Mouse (Mus musculus) lung, postnatal 25 days (tissue): Measurements from ENCODE around the gene Rilp.

Experiments
- DNase-seq: peaks from one replicate; pipeline ENCODE4 v3.0.0; 2022; ENCODE audit warnings: low spot score

Gene Rilp

DNA sequence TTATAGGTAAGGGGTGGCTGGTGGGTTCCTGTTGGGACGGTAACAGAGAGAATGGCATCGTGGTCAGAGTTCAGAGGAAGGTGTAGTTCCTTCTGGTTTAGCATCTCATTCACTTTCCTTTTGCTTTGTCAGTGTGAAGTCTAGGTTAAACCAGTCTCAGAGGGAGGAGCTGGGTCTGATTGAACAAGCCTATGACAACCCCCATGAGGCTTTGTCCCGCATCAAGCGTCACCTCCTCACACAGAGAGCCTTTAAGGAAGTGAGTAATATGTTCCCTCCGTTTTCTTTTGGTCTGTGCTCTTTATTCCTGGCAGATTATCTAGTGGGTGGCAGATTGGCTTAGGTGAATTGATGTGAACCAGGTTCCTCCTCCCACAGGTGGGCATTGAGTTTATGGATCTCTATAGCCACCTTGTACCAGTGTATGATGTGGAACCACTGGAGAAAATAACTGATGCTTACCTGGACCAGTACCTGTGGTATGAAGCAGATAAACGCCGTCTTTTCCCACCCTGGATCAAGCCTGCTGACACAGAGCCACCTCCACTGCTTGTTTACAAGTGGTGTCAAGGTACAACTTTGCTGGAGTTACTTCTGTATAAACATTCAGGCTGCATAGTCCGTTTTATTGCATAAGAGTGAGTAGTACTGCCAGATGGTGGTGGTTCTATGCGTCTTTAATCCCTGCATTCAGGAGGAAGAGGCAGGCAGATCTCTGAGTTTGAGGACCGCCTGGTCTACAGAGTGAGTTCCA, 15.4 kb upstream of the Rilp start:
- DNase-seq, result no peak

DNA sequence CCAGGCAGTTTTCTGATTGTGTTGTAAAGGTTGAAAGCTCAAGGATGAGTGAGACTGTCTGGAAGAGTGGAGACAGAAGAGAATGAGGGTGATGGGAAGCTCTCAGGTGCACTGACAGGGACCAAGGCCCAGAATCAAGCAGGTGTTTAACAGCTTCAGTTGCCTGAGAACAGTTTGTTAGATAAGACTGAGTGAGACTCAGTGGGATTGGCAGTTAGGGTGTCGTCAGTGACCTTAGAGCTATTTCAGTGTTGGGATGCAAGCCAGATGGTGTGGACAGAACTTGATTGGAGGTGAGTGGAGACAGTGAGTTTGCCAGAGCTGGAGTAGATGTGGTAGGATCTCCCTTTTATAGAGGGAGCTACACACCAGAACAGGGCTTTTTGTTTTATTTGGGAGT, 11.8 kb upstream of the Rilp start:
- no peak for DNase-seq

DNA sequence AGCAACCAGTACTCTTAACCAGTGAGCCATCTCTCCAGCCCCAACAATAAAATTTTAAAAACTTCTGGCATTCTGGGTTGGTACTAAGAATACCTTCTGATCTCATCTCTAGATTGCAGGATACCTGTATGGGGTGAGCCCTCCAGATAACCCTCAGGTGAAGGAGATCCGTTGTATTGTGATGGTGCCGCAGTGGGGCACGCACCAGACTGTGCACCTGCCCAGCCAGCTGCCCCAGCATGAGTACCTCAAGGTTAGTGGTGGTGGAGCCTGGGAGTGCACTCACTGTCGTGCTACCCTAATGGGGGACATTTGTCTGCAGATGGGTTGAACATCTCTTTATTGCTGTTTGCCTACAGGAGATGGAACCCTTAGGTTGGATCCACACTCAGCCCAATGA, 1.7 kb upstream of the Rilp start:
- no peak for DNase-seq

DNA sequence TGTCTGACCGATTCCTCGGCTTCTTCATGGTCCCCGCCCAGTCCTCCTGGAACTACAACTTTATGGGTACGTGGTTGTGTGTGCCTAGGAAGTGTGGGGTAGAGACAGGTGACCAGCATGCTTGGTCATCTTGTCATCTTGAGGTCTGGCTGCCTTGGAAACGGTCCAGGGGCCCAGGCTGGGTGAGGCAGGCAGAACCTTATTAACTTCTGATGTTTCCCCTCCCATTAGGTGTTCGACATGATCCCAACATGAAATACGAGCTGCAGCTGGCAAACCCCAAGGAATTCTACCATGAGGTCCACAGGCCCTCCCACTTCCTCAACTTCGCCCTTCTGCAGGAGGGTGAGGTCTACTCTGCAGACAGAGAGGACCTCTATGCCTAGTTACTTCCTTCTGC, 990 bp upstream of the Rilp start:
- no peak for DNase-seq

DNA sequence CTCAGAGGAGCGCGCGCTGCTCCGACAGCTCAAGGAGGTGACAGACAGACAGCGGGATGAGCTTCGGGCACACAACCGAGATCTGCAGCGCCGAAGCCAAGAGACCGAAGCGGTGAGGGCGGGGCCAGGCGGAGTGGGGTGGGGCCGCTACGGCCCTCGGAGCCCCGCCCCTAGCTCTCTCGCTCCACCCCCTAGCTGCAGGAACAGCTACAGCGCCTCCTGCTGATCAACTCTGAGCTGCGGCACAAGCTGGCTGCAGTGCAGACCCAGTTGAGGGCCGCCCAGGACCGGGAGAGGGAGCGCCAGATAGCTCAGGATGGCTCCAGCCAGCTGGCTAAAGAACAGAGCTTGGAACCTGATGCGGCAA, 716 bp downstream of the Rilp start:
- peak; percentile 94 for DNase-seq

DNA sequence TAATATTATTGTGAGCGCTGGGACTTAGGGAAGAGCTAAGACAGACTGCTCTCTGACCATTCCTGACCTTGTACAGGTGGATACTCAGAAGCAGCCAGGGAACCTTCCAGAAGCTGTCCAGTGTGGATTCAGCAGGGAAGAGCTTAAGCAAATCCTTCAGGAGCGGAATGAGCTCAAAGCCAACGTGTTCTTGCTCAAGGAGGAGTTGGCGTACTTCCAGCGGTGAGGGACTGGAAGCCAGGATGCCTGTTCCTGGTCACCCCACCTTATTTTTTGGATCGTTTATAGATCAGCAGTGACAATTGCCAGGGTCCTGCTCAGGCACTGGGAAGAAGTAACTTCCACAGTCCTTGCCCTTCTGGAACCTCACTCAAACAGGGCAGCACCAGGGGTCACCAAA, 1.3 kb downstream of the Rilp start:
- DNase-seq, result peak; percentile 76

DNA sequence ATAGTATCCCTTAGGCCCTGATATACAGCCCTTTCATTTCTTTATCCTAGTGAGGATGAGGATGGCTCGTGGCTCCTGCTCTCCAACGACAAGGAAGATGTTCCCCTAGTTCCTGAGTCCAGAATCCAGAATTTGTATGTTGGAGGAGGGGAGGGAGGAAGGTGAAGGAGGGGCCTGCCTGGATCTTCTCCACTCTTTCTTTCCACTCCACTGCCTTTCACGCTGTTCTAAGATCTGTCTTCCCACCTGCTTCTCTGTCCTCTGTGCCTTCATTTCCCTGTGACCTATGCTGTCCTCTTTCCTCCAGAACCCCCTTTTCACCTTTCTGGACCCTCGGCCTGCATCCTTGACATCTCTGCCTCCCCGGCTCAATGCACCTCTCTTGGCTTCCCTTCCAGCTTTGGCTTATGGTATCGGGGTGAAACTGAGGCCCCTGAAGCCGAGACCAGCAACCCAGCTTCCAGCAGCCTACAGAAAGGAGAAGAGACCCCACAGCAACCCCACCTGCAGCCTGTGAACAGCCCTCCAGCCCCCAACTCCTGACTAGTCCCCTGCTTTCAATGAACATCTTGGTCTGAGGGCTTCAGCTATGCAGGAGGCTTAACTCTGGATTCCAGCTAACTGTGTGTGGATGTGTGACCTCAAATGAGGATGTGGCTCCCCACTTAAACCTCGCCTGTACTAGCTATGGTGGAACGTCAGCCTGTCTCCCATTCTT, 2.6 kb downstream of the Rilp start:
- no peak for DNase-seq

DNA sequence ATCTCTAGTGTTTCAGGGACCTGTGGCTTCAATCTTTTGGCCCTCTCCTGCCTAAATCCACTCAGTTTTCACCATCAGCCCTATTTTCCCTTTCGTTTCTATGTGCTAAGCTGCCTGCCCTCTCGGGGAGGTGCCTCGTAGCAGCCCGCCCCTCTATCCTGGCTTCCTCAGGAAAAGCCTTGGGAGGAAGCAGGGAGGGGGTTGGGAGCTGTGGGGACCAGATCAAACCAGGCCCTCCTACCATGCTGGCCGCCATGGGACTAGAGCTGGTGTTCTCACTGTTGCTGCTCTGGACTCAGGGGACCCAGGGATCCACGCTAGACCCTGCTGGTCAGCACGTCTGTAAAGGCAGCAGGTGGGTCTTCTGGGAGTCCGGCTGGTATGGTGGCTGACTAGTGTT, 3.4 kb downstream of the Rilp start, which contains the start of gene Scarf1:
Gene Scarf1, plus strand, starts transcription at position 205 of the 400 bp plus-strand sequence.
- peak; percentile 79 for DNase-seq

DNA sequence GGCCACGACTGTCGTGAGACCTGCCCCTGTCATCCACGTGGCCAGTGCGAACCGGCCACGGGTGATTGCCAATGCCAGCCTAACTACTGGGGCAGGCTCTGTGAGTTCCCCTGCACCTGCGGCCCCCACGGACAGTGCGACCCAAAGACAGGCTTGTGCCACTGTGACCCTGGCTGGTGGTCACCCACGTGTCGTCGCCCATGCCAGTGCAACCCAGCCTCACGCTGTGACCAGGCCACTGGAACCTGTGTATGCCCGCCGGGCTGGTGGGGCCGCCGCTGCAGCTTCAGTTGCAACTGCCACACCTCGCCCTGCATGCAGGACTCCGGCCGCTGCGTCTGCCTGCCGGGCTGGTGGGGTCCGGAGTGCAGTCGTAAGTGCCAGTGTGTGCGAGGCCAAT, 5.3 kb downstream of the Rilp start:
- DNase-seq, result no peak

DNA sequence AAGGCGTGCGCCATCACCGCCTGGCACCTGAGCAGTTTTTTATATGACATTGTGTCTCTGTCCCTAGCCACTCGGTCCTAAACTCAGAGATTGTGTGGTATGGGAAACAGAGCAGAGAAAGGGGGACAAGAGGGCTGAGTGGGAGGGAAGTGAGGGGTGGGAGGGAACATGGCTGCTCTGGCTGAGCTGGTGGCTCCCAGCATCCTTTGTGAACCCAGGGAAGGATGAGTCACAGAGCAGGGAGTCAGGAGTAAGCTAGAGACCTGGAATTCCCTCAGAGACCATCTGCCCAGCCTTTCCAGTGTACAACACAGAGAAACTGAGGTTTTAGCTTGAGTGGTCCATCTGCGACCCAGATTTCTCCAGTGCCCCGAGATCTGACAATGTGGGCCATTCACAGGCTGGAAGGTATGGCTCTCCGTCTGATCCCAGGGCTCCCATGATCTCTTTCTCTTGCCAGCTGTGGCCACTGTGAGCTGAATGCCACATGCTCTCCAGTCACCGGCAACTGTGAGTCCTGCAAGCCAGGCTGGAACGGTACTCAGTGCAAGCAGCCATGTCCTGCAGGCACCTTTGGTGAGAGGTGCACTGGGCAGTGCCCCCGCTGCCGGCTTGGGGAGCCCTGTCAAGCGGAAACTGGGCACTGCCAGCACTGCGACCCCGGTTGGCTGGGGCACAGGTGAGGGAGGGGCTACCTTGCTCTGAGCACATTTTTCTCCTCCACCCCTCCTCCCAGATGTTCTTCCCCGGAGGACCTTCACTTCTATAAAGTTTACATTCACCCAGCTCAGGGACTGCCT, 10.1 kb downstream of the Rilp start:
- DNase-seq, result no peak

DNA sequence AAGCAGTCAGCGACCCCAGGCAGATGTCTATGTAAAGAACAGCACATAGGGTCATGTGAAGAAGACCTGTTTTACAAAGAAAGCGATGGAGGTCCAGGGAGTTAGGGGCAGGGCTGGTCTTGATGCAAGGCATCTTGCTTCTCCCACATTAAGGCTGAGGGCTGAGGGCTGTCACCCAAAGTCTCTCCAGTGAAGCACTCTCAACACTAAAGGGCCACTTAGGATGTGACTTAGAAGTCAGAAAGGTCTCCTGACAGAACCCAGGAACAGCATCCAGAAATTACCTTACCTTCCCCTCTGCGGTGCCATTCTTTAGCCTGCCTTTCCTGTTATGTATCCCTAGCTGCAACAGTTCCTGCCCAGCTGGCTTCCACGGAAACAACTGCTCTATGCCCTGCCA, 11.7 kb downstream of the Rilp start:
- DNase-seq, result peak; percentile 49

DNA sequence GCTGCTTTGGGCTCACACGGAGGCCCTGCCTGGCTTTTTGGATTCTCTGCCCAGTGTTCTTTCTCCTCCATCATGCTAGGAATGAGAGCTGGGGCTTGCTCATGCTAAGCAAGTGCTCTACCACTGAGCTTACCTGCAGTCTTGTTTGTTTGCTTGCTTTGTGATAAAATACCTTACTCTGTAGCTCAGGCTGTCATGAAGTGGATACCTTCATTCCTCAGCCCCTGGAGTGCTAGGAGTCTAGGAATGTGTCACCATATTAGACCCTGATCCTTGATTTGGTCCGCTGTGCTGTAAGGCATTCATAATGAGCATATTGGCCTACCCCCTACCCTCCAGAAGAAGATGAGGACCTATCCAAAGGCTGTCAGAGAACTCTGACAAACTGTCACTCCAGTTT, 12.9 kb downstream of the Rilp start:
- no peak for DNase-seq

DNA sequence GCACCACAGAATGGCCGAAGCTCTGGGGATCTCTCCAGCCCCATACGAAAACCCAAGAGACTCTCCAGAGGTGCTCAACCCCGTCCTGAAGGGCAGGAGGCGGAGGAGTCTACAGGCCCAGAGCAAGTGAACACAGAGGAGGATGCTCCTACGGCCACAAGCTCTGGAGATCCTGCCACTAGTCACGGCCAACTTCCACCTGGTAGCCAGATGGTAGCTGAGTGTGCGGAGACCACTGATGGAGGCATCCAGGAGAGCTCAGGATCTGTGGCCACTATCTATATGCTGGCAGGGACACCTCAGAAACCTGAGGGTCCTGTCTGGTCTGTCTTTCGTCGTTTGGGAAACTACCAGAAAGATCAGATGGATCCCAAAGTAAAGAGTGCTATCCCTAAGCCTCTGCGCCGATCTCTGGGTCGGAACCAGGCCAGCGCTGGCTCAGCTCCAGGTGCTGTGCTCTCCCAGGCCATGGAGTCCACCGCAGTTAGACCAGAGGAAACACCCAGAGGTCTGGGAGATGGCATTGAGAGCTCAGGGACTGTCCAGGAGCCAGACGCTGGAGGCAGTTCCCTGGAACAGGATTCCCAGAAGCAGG, 15.7 kb downstream of the Rilp start:
- DNase-seq, result no peak

DNA sequence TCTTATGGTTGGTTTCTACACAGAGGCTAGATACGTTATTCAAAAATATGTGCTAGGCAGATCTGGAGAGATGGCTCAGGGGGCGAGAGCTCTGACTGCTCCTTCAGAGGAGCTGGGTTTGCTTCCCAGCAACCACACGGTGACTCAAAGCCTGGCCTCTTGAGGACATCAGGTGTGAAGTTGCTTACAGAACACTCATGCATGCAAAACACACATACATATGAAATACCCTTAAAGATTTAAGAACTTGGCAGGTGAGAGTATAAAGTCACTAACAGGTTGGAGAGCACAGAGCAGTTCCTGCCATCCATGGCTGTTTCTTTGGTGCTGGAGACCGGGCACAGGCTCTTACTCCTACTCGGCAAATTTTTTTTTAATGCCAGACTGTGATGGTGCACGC, 17.0 kb downstream of the Rilp start:
- DNase-seq, result no peak

DNA sequence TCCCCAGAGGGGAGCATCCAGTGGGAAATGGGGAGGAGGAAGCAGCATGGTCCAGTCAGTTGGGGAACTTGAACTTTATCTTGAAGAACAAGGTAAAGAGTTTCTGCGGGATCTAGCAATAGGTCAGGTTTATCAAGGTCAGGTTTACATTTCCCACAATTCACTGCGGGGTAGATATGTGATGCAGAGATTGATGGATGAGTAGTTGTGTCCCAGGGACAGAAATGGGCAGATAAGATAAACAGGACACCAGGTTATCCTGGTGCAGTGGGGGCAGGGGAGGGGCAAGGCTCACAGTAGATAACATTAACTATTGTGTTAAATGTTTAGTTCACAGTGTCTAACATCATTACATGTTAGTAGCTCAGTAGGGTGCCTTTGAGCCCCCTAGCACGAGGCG, 19.9 kb downstream of the Rilp start:
- DNase-seq, result no peak

DNA sequence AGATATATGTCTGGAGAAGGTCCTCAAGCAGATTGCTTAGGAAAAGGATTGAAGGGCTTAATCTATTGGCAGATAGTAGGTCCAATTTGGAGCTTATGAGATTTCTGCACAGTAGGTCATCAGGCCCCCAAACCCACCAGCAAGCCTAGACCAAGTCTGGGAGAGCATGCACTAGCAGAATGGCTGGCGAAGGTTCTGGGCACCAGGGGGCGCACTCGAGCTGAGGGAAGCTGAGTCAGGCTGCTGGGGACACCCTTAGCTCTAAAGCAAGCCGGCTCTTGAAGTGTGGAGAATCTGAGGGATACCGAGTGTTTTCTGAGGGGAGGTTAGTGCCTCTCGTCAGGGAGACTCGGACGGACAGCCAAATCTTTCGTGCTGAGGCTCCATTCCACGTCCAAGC, 20.4 kb downstream of the Rilp start:
- peak; percentile 96 for DNase-seq

DNA sequence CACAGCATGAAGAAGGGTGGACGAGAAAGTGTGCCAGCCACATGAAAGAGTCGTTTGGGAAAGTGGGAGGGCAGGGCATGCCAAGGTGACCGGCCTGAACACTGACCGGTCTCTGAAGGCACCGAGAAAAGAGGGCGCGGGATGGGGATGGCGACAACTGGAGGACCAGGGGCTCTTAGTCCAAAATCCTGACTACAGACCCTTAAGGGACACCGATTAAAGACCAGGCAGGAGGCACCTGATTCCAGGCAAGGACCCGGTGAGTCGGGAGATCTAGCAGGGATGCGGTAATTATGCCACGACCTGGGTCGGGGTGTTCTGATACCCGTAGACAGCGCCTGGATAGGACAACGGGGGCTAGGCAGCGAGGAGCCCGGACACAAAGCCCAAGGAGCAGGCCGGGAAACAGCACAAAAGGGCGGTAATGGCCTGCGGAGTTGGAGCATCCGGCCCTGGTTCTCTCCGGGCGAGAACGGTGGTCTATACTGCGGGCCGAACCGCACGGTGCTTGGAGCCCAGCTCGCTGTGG, 21.0 kb downstream of the Rilp start:
- no peak for DNase-seq

DNA sequence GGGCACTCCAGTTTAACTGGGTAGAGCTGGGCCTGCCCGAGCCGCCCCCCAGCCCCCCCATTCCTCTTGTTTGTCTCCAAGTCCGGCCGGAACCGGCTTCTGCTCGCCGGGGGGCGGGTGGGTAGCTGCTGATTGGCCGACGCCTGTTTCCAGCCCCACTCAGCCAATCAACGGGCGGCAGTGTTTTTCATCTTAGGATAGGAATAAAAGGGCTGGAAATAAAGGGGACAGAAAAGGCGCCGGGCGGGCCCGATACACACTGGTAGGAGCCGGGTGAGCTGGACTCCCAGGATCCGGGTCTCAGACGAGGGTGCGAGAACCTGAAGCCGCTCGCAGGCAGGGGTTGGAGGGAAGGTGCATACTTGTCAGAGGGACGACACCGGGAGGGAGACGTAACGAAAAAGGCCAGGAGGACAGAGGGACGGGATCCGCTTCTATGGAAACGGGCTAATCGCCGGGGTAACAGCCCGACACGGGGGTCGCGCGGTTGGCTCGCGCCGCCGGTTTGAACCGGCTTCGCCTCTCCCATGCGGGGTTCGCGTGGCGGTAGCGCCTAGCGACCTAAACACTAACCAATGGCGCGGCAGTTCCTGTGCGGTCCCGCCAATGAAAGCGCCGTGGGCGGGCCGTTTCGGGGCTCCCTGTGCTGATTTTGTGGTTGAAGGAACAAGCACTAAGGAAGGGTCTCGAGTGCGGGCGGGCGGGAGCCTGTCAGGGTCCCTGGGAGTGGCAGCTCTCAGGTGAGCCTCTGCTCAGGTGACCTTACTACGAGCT, 21.8 kb downstream of the Rilp start, which contains the start of gene Slc43a2:
Gene Slc43a2, plus strand, starts transcription at position 226 of the 774 bp plus-strand sequence.
- peak; percentile 95 for DNase-seq

DNA sequence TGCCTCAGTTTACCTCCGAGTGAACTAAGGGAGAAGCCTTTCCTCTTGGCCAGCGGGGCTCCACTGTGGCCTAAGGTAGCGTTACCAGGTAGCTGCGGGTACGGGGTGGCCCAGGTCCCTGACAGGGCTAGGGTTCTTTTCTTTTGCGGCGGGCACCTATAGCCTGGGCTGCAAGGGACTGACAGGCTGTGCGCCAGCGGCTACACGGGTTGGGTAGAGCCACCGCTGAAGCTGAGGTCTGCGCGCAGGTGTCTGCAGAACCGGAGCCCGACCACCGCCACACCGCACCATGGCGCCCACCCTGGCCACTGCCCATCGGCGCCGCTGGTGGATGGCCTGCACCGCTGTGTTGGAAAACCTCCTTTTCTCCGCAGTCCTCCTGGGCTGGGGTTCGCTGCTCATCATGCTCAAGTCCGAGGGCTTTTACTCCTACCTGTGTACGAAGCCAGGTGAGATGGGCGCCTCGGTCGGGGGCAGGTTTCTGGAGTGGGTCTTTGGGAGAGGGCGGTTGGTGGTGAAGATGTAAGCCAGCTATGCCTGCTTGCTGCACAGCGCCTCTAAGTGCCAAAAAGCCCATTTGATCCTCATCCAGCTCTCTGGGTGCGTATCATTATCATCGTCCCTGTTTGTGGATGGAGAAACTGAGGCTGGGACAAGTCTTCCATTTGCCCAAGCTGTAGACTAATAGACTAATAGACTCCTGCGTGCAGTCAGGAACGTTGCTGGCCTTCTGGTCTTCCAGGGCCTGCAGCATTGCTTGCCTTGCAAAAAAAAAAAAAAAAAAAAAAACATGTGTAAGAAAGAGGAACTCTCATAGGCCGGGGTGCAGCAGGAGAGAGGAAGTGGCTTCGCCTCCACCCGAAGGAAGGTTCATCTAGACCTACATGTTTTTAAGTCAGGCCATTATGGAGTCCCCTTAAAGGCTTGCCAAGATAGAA, 22.7 kb downstream of the Rilp start:
- no peak for DNase-seq

DNA sequence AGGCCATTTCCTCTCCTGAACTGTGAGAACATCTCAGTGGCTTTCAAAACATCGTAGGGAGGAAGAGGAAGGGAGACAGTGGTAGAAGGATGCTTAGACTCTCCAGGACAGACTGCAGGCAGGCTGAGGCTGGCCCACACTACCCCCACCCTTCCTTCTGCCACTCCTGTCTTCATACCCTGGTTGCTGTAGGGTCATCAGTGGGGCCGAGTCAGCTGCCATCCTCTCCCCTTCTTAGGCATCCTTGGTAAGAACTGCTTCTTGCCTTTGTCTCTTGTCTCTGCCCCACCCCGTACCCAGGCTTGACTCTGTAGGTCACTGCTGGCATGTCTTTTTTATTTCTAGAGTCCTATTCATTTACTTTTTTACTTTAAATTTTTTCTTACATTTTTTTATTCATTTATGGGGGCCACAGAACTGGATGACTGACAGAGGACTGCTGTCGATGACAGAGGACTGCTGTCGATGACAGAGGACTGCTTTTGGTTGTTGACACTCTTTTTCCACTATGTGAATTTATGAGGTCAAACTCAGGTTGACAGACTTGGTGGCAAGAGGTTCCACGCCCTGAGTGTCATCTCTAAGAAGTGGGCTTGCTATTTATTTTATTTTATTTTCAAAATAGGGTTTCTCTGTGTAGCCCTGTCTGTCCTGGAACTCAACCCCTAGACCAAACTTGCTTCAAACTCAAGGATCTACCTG, 23.6 kb downstream of the Rilp start:
- DNase-seq, result no peak
